Mouse (Mus musculus) yolk sac, embryonic 10.5 days (tissue): ENCODE measurements at regions not wholly inside any gene's neighbourhood (a gene's known extent, or its start where the extent isn't known, plus 50 kb on each side); places are given as distances from the start of the nearest gene placed in this dataset.

Source experiments
- DNase-seq: peaks from one replicate; pipeline ENCODE4 v3.0.0-alpha.2; 2017; ENCODE audit warnings: low spot score

DNA sequence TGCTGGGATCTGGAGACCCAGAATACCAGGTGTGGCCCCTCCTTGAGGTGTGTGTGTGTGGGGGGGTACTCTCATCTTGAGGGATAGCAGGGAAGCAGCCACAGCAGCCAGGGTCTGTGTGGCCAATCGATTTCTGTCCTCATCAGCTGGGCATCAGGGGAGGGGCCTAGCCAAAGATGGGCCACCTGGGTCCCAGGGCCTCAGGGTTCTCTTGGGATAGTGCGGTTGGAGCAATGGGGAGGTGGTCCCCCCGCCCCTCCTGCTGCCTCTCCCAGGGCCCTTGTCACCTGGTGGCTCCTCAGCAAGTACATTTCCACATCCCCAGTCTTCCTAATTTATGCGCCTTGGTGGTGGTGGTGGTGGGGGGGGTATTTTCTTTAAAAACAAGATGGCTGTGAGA is 55.4 kb downstream of the Uncx start:
- no peak for DNase-seq

DNA sequence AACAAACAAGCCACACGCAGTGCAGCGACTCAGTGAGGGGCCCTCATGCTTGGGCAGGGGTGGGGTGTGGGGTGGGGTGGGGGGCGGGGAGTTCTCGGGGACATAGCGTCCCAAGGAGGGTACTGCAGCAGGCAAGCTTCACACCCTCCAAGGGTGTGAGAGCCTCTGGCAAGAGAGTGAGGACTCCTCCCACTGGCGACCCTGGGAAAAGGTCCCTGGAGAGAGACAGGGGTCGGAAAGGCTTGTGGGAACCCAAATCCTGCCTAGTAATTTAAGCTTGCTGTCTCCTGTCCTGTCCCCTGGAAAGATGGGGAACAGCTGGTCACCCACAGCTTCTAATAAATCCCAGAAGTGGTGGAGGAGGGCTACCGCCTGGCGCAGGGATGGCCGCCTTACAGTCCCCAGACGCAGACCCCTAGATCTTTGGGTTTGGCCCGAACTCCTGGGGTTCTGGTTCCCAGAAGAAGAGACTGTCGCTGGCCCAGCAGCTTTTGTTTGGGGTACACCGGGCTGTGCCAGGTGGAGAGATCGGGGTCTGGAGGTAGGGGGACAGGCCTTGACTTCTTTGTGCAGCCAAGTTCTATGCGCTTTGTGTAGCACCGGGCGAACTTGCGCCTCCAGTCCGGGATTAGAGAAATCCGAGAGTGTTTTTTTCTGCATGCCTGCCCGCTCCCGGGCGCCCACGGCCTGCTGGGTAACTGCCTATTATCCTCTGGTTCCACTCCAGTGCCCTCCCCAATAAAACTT is 56.1 kb downstream of the Uncx start:
- DNase-seq = no peak

DNA sequence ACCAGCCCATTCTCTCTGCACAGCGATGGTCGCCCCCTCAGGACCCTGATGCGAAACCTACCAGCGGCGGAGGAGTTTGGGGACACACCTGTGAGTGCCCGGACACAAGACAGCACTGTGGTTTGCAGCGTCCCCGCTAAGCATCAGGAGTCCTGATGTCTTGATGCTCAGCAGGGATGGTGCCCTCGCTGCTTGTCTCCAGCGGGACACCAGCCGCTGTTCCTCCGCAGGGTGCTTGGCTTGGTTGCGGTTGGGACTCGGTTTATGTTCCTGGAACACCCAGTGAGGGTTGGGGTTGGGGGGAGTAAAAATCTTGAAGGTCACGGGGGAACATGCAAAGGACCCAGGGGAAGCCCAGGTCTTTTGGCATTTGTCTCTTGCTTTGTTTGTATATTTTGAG is 56.9 kb downstream of the Uncx start:
- DNase-seq = no peak

DNA sequence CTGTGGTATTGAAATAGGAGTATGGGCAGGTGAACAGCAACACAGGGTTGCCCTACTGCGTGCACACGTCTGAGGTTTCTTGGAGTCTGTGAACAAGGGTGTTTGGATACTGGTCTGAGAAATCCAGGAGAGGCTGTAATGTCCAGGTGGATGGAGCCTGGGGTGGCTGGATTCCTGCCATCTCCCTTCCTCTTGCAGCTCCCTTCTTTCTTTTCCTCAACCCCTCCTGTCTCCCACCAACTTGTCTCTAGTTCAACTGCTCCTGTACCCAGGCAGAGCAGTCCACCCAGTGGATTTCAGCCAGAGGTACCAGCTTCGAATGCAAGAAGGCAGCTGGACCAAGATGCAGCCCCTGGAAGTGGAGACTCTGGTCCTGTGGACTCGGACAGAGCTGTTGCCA is 59.6 kb downstream of the Uncx start:
- no peak for DNase-seq

- no peak for DNase-seq
Observed at GRCm38 (mm10) chr5:139603535-139603934, 60.2 kb downstream of the Uncx start.

- DNase-seq = no peak
Observed at GRCm38 (mm10) chr5:139604327-139604726, 61.0 kb downstream of the Uncx start.

DNA sequence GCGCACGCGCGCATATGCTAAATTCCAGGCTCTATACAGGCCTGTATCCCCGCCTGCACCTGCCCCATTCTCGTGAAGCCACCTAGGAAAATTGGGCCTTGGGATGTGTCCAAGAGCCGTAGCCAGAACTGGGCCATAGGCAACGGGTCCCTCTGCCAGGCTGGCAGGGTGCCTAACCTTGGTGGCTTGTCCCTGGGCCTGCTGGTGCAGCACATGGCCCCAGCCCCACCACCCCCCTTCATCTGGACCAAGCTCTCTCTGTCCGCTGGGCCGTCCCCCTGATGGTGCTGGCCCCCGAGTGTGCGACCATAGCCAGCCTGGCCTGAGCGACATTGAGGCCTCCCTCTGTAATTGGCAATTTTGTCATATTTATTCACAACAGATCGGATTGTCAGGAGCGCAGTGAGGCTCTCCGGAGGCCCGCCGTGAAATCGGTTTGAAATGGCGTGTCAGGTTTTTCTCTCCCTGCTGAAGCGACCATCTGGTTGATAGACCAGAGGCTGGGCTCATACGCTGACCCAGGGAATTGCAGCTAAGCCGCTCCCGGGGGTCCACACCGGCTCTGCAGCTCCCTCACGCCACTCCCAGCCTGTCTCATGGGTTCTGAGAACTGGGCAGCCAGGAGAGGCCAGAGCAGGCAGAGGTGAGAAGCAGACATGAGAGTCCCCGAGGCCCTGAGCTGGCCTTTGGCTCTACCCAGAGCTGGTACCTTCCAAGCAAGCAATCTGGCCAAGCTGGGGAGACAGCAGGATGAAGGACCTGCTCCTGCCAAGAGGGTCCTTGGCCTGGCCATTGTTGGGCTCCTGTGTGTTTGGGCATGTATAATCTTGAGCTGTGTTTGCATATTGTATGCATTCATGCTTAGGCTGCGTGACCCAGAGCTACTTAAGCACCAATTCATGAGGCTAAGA is 67.6 kb downstream of the Uncx start:
- DNase-seq = no peak

- no peak for DNase-seq
Observed at GRCm38 (mm10) chr5:139612224-139612623, 68.9 kb downstream of the Uncx start.

- no peak for DNase-seq
Observed at GRCm38 (mm10) chr5:139612676-139613075, 69.4 kb downstream of the Uncx start.

DNA sequence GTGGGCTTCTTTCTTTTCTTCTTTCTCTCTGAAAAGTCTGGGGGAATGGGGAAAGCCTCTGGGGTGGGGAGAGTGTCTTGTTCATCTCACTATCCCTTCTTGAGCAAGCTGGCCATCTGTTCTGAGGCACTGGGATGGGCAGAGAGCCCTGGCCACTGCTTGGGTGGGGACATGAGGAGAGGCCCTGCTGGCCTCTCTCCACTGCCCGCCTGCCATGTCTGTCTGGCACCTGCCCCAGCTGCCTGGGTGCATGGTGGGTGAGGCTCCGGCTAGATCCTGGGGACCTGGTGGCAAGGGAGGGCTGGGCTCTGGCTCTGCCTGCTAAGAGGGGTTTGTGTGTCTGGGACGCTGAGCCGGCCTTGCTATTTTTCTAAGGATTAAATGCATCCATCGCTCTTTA is 70.3 kb downstream of the Uncx start:
- DNase-seq = no peak

GRCm38 (mm10) chr5:139619301-139620161 is 76.2 kb downstream of the Uncx start:
- DNase-seq = peak; percentile 32

GRCm38 (mm10) chr5:139625871-139626460 is 82.7 kb downstream of the Uncx start:
- no peak for DNase-seq

DNA sequence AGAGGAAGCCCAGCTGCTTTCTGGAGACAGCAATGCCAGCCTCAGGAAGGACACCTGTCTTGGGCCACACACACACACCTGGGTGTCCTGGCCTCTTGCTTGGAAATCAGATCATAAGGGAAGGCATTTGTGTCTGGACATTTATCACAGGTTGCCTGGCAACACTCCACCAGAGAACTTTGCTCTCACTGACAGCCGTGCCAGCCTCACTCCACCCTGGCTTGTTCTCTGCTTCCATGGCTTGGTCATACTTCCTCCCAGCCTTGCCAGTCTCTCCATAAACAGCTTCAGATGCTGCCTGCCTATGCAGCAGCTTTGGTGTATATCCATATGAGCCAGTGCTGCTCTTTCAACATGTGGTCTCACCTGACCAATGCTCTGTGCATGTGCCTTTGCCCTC is 84.3 kb downstream of the Uncx start:
- DNase-seq = no peak

DNA sequence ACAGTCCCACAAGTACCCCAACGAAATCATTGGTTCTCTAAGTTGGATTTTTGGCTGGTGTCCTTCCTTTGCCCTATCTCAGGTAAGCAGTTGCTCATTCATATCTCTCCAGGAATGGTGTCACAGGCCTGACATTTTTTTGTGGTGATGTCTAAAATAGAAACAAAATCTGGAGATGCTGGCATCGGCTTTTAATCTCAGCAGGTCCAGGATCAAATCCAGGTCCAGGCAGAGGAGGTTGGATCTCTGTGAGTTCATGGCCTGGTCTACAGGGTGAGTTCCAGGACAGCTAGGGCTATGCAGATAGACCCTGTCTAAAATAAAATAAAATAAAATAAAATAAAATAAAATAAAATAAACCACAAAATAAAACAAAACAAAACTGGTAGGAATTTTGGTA is 93.7 kb downstream of the Uncx start:
- no peak for DNase-seq

DNA sequence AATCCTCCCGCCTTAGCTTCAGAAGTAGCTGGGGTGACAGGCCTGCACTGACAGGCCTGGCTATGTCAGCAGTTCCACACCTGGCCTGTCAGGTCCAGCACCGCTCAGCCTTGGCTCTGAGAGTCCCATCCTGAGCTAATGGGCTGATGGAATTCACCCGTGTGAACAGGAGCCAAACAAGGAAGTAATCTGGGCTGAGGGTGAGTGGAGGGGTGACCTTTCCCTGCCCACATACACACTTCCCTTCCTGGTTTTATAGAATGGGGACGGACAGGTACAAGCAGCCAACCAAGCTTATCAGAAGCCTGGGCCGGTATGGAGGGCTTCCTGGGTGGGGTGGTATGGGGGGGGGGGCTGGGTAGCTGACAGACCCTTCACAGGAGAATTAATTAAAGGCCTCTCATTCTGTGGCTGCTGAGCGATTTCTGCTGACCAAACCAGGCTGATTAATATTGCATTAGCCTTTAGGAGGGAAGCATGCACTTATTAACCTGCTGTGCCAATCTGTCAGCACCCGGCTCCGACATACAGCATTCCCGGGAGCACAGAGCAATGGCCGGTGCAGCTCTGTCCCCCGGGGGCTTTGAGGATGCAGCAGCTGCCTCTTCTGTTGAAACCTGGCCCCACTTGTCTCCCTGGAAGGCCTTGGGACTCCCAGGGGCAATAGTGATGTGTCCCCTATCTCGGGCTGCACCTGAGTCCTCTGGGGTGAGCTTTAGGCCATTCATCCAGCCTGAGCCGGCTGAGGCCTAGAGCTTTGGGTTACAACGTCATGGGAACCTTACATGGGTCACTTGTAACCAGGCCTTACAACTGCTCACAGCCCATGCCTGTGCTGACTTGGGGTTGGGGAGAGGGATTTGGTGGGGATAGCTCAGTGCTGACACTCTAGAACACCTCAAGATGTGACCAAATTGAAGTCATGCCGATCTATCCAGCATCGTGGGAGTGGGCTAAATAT is 95.2 kb downstream of the Micall2 start:
- DNase-seq = no peak

GRCm38 (mm10) chr5:139644816-139645215 is 91.3 kb downstream of the Micall2 start:
- DNase-seq = no peak

DNA sequence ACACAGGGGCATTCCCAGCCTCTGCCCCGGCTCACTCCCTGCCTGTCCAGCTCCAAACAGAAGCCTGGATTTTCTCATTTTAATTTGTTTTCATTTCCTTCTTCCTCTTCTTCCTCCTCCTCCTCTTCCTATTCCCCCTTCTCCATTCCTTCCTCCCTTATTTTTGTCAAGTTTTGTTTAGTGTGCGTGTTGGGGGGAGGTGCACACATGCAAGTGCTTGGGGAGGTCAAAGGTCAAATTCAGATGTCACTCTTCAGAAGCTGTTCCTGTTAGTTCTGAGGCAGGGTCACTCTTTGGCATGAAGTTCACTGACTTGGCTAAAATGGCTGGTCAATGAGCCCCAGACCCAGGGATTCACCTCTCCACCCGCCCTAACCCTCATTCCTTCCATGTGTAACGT is 85.1 kb downstream of the Micall2 start:
- peak; percentile 53 for DNase-seq
